Mouse (Mus musculus): ENCODE measurements around the gene Rpl36. TPM values are rescaled to one million over a fixed set of nuclear protein-coding genes. Genes with fewer than 3 reads are reported as not detected.

The Rpl36 gene
- polyA plus RNA-seq, 1 experiment from 2014 or later, result 1,523 TPM

Other genes starting within 250 kb of the Rpl36 start
- 276 and 292 TPM in 2 replicates for gene Ptprs, start 136.9 kb upstream of the Rpl36 start, polyA plus RNA-seq (2015; fragmentation: Nextera tagmentation; extraction: Ambion mirVana)
- gene Znrf4, start 101.0 kb upstream of the Rpl36 start, polyA plus RNA-seq (2015; fragmentation: Nextera tagmentation; extraction: Ambion mirVana), result 0.14 TPM in 1 of 2 replicates, not detected in the other
- gene Gm20219, start 59.0 kb upstream of the Rpl36 start, polyA plus RNA-seq (2015; fragmentation: Nextera tagmentation; extraction: Ambion mirVana), result 1.2 and 1.7 TPM in 2 replicates
- 77.9 and 84.3 TPM in 2 replicates for gene Safb2, start 28.8 kb upstream of the Rpl36 start, polyA plus RNA-seq (2015; fragmentation: Nextera tagmentation; extraction: Ambion mirVana)
- 126 and 135 TPM in 2 replicates for gene Safb, start 28.6 kb upstream of the Rpl36 start, polyA plus RNA-seq (2015; fragmentation: Nextera tagmentation; extraction: Ambion mirVana)
- gene 2410015M20Rik, start 3.6 kb upstream of the Rpl36 start, polyA plus RNA-seq (2015; fragmentation: Nextera tagmentation; extraction: Ambion mirVana), result 212 and 224 TPM in 2 replicates
- gene Lonp1, start 13.5 kb downstream of the Rpl36 start, polyA plus RNA-seq (2015; fragmentation: Nextera tagmentation; extraction: Ambion mirVana), result 41.2 and 47.1 TPM in 2 replicates
- gene Catsperd, start 14.7 kb downstream of the Rpl36 start, polyA plus RNA-seq (2015; fragmentation: Nextera tagmentation; extraction: Ambion mirVana), result 0.58 and 0.70 TPM in 2 replicates
- 112 and 123 TPM in 2 replicates for gene Ranbp3, start 59.9 kb downstream of the Rpl36 start, polyA plus RNA-seq (2015; fragmentation: Nextera tagmentation; extraction: Ambion mirVana)
- 433 and 459 TPM in 2 replicates for gene Ndufa11, start 104.4 kb downstream of the Rpl36 start, polyA plus RNA-seq (2015; fragmentation: Nextera tagmentation; extraction: Ambion mirVana)
- 14.0 and 16.7 TPM in 2 replicates for gene Vmac, start 104.6 kb downstream of the Rpl36 start, polyA plus RNA-seq (2015; fragmentation: Nextera tagmentation; extraction: Ambion mirVana)
- gene Nrtn, start 144.1 kb downstream of the Rpl36 start, polyA plus RNA-seq (2015; fragmentation: Nextera tagmentation; extraction: Ambion mirVana), result 1.7 TPM in 2 replicates
- 50.0 and 56.9 TPM in 2 replicates for gene Dus3l, start 151.3 kb downstream of the Rpl36 start, polyA plus RNA-seq (2015; fragmentation: Nextera tagmentation; extraction: Ambion mirVana)
- 1.2 and 1.3 TPM in 2 replicates for gene Prr22, start 156.8 kb downstream of the Rpl36 start, polyA plus RNA-seq (2015; fragmentation: Nextera tagmentation; extraction: Ambion mirVana)
- gene Rfx2, start 217.6 kb downstream of the Rpl36 start, polyA plus RNA-seq (2015; fragmentation: Nextera tagmentation; extraction: Ambion mirVana), result 5.8 and 6.9 TPM in 2 replicates

Measured in forebrain, embryonic 13.5 days (tissue).